Mouse (Mus musculus) gastrocnemius, postnatal 25 days (tissue): Measurements from ENCODE around the gene Slc35a2. TPM values are rescaled to one million over a fixed set of nuclear protein-coding genes. Genes with fewer than 3 reads are reported as not detected.

Source experiments
- DNase-seq: peaks from one replicate; pipeline ENCODE4 v3.0.0; 2022
- long read RNA-seq, 2 experiments: library from polyadenylated mRNA; stranded (forward); transcript quantifications; one replicate each; pipeline ENCODE4 v2.0.0; 2021
- total RNA-seq, 2 experiments: library from RNA; stranded (reverse); gene quantifications; 1 replicate in 1 of 2; 2 replicates in 1 of 2; pipeline ENCODE4 v1.2.3; 2021

Slc35a2 gene
- 1 to 10 TPM; 7.6 to 8.1 TPM for total RNA-seq
- long read RNA-seq, experiment 1, partial matches to known transcripts, result 5 of 10 reads
- long read RNA-seq, experiment 1, other reads (novel, unspliced or antisense), result 0 of 10 reads
- long read RNA-seq, experiment 2, partial matches to known transcripts, result 0 of 5 reads
- long read RNA-seq, experiment 2, other reads (novel, unspliced or antisense), result 3 of 5 reads

- peak; percentile 85 for DNase-seq
These were observed at the start of gene Slc35a2 for GRCm38 (mm10) chrX:7883841-7884567. TSS of gene Slc35a2 (plus strand) at chrX:7884028.

GRCm38 (mm10) chrX:7837146-7837545, 46.7 kb upstream of the Slc35a2 start:
- no peak for DNase-seq

- DNase-seq, result no peak
These were observed 43.0 kb upstream of the Slc35a2 start for GRCm38 (mm10) chrX:7840842-7841162.

- peak; percentile 95 for DNase-seq
These were observed 42.4 kb upstream of the Slc35a2 start, which contains the start of gene Otud5 for GRCm38 (mm10) chrX:7841163-7842162. TSS of gene Otud5 (plus strand) at chrX:7841364.

- DNase-seq, result peak; percentile 8
These were observed 41.5 kb upstream of the Slc35a2 start for GRCm38 (mm10) chrX:7842318-7842717.

GRCm38 (mm10) chrX:7847845-7848244, 36.0 kb upstream of the Slc35a2 start:
- DNase-seq, result no peak

- no peak for DNase-seq
These were observed 29.2 kb upstream of the Slc35a2 start for GRCm38 (mm10) chrX:7854578-7854977.

GRCm38 (mm10) chrX:7859191-7859753, 24.6 kb upstream of the Slc35a2 start:
- DNase-seq, result no peak

GRCm38 (mm10) chrX:7863181-7863580, 20.6 kb upstream of the Slc35a2 start:
- DNase-seq, result no peak

- DNase-seq, result no peak
These were observed 19.3 kb upstream of the Slc35a2 start for GRCm38 (mm10) chrX:7864551-7864950.

GRCm38 (mm10) chrX:7865343-7865742, 18.5 kb upstream of the Slc35a2 start:
- DNase-seq, result no peak

GRCm38 (mm10) chrX:7865786-7866185, 18.0 kb upstream of the Slc35a2 start:
- no peak for DNase-seq

- no peak for DNase-seq
These were observed 16.7 kb upstream of the Slc35a2 start for GRCm38 (mm10) chrX:7867141-7867540.

- DNase-seq, result no peak
These were observed 15.3 kb upstream of the Slc35a2 start for GRCm38 (mm10) chrX:7868506-7868905.

GRCm38 (mm10) chrX:7869826-7870225, 14.0 kb upstream of the Slc35a2 start:
- no peak for DNase-seq

GRCm38 (mm10) chrX:7878007-7878419, 5.8 kb upstream of the Slc35a2 start, which contains the start of gene Pim2:
TSS of gene Pim2 (plus strand) at chrX:7878262.
- peak; percentile 75 for DNase-seq

- no peak for DNase-seq
These were observed 5.3 kb upstream of the Slc35a2 start for GRCm38 (mm10) chrX:7878495-7878894.

- peak; percentile 59 for DNase-seq
These were observed 4.0 kb upstream of the Slc35a2 start for GRCm38 (mm10) chrX:7879819-7880218.

GRCm38 (mm10) chrX:7898211-7898610, 14.4 kb downstream of the Slc35a2 start:
- DNase-seq, result no peak

GRCm38 (mm10) chrX:7898880-7899874, 15.3 kb downstream of the Slc35a2 start, which contains the start of the genes Pqbp1 and Timm17b:
TSS of gene Pqbp1 (minus strand) at chrX:7899269.
TSS of gene Timm17b (plus strand) at chrX:7899357.
- peak; percentile 89 for DNase-seq

- no peak for DNase-seq
These were observed 20.6 kb downstream of the Slc35a2 start for GRCm38 (mm10) chrX:7904441-7904840.
